Mouse (Mus musculus) granulocyte monocyte progenitor cell, adult 5-6 weeks (primary cell): ENCODE measurements around the gene Pcca. TPM values are rescaled to one million over a fixed set of nuclear protein-coding genes. Genes with fewer than 3 reads are reported as not detected.

ENCODE experiments used
- ATAC-seq: replicated peaks from 2 replicates; pipeline ENCODE4 v1.8.0; 2016; ENCODE audit warnings: mild to moderate bottlenecking, moderate TSS enrichment, inconsistent platforms; ENCODE audit not compliant: poor library complexity, severe bottlenecking
- total RNA-seq, 2 experiments: library from RNA; stranded (forward) in 1 of 2; stranded (reverse) in 1 of 2; fragments of 200-712, 200-1000 nt in 1 of 2; fragments of >200 nt in 1 of 2; fragmentation: Nextera tagmentation in 1 of 2; gene quantifications; 2 replicates each; pipeline ENCODE4 v1.2.3; 2014 to 2017

Pcca gene
- total RNA-seq, 2 experiments from 2014 or later: 53.2 to 78.9 TPM

DNA sequence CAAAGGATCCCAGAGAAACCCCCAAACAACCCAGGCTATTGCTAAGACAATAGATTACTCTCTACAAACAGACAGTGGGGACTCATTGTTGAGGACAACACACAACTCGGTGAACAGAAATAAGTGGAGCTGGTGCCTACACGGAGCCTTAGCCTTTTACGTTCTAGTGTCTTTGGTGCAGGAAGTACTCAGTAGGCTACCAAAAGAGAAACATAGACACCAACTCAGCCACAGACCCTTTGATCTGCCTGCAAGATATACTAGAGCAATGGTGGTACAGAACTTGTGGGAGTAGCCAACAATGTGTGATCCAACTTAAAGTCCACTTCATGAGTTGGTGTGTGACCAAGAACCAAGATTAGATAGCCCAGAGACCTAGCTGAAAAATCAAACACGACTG lies 374.0 kb downstream of the Pcca start:
- no peak for ATAC-seq

GRCm38 (mm10) chr14:122909368-122910091 lies 375.4 kb downstream of the Pcca start:
- ATAC-seq: no peak

GRCm38 (mm10) chr14:122911265-122911664 lies 377.1 kb downstream of the Pcca start:
- no peak for ATAC-seq

- ATAC-seq: no peak
Measured at GRCm38 (mm10) chr14:122912137-122912536, 378.0 kb downstream of the Pcca start.

DNA sequence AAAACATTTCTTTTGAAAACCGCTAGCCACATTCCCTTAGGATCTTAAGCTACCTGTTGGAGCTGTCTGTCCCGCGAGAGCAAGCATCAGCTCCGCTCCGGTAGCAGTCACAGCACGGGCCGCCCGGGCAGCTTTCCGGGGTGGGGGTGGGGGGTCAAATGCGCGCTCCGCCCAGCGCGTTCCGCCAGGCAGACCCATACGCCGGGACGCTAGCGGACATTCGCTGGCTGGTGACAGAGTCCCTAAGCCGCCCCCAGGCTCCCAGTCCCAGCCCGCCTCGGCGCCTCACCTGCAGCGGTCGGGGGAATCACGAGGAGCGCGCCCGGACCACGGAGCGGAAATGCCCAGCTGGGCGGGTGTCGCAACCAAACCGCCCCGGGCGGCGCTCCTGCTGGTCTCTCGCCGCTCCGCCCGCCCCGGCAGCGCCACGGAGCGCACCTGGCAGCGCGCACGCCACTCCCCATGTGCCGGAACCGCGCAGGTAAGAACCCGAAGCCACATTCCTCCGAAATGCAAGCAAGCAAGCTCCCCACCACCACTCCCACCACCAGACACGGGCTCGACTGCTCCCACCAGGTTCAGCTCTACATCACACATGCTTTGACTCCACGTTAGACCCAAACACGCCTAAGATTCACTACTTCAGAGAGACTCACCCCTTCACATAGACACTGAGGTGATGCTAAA lies 378.8 kb downstream of the Pcca start:
- peak; percentile 97 for ATAC-seq

- no peak for ATAC-seq
Measured at GRCm38 (mm10) chr14:122913657-122914056, 379.5 kb downstream of the Pcca start, which contains the start of gene Ggact. Ggact (minus strand) TSS chr14:122913757.

DNA sequence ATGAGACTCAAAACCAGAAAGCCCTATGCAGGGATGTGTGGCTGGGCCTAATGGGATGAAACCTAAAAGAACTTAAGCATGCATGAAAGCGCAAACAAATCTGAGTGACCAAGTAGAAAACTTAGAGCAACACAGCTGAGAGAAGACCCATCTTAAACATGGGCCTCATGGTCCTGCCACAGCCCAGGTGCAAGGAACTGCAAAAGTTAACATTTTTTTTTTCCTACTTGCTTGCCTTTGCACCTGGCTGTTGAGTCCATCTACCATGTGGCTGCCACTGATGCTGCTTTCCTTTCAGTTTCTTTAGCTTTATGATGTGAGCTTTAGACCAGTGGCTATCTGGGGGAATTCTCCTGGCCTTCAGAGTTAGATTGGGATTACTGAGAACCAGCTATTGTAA lies 383.6 kb downstream of the Pcca start:
- no peak for ATAC-seq

DNA sequence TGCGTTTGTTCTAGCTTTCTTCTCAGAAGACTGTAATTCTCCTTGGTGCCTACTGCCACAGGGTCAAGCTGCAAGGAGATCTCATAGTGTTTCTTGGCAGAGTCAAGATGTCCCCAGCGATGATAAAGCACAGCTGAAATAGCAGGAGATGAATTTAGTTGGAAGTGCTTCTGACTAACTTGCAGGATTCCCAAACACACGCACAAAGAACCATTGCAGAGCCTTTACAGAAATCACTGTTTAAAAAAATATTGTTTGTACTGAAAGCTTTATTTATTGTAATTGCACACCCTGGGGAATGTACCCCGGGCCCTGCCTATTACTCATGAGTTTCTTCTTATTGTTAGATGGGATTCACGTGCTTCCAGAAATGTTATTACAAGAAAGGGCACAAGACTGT lies 385.9 kb downstream of the Pcca start:
- no peak for ATAC-seq

DNA sequence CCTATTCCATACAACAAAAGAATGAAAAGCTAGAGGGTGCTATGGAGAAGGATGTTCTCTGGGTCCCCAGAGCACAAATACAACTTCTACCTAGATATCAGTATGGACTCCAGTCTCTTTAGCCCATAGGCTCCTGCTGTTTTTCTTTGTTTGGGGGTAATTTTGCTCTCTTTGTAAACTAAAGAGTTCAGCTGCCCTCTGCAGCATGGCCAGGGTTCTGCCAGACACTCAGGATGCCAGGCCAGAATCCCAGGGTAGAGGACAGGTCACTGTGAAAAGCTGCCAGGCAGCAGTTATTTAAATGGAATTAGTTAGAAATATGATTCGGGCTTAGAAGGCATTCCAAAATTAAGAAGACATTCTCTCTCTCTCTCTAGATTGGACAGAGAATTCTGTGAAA lies 402.3 kb downstream of the Pcca start:
- no peak for ATAC-seq

Other genes starting within 250 kb of the Pcca start
- not detected in 2 replicates for gene Gm5089, start 83.2 kb upstream of the Pcca start, total RNA-seq (2014; fragmentation: Nextera tagmentation)
- not detected in 2 replicates for gene Gm5089, start 83.2 kb upstream of the Pcca start, total RNA-seq (2017)
- not detected in 2 replicates for gene Zic5, start 68.6 kb upstream of the Pcca start, total RNA-seq (2014; fragmentation: Nextera tagmentation)
- gene Zic5, start 68.6 kb upstream of the Pcca start, total RNA-seq (2017): not detected in 2 replicates
- not detected in 2 replicates for gene Zic2, start 58.9 kb upstream of the Pcca start, total RNA-seq (2014; fragmentation: Nextera tagmentation)
- gene Zic2, start 58.9 kb upstream of the Pcca start, total RNA-seq (2017): not detected in 2 replicates
- gene Gm10837, start 43.7 kb upstream of the Pcca start, total RNA-seq (2014; fragmentation: Nextera tagmentation): not detected in 2 replicates
- not detected in 2 replicates for gene Gm10837, start 43.7 kb upstream of the Pcca start, total RNA-seq (2017)